Mouse (Mus musculus) liver, postnatal 0 days (tissue): ENCODE measurements around the gene Lrrc23. TPM values are rescaled to one million over a fixed set of nuclear protein-coding genes. Genes with fewer than 3 reads are reported as not detected.

ENCODE experiments used
- ATAC-seq: fragments of 200-750 bp; cut with Nextera tagmentation; 2 replicates; pipeline ENCODE4 v1.8.0; 2017; ENCODE audit warnings: mild to moderate bottlenecking, moderate library complexity
- DNase-seq: peaks from one replicate; pipeline ENCODE4 v3.0.0-alpha.2; 2016
- H3K27ac ChIP-seq: fragments of 300-500 bp; sonication (generic); 2 replicates; pipeline ENCODE4 v1.5.1; 2014; ENCODE audit warnings: antibody characterized with exemption, moderate library complexity, mild to moderate bottlenecking, low read depth
- H3K27me3 ChIP-seq: fragments of 300-500 bp; sonication (generic); 2 replicates; pipeline ENCODE4 v1.6.1; 2014; ENCODE audit warnings: low read length, control low read depth, mixed read lengths; ENCODE audit not compliant: insufficient read depth
- H3K36me3 ChIP-seq: fragments of 300-500 bp; sonication (generic); replicated peaks from 2 replicates; pipeline ENCODE4 v1.6.1; 2014; ENCODE audit warnings: mild to moderate bottlenecking, control low read depth, low read length, moderate library complexity, mixed read lengths; ENCODE audit not compliant: insufficient read depth
- H3K4me1 ChIP-seq: fragments of 300-500 bp; sonication (generic); 2 replicates; pipeline ENCODE4 v1.6.1; 2014; ENCODE audit warnings: antibody characterized with exemption, mild to moderate bottlenecking, control low read depth; ENCODE audit not compliant: insufficient read depth
- H3K4me2 ChIP-seq: fragments of 300-500 bp; sonication (generic); 2 replicates; pipeline ENCODE4 v1.6.1; 2014; ENCODE audit warnings: low read depth, mild to moderate bottlenecking, low read length, moderate library complexity, mixed read lengths
- H3K4me3 ChIP-seq: fragments of 300-500 bp; sonication (generic); 2 replicates; pipeline ENCODE4 v1.5.1; 2014; ENCODE audit warnings: low read depth, low read length
- H3K9ac ChIP-seq: fragments of 300-500 bp; sonication (generic); replicated peaks from 2 replicates; pipeline ENCODE4 v1.6.1; 2014; ENCODE audit warnings: mild to moderate bottlenecking, moderate library complexity
- H3K9me3 ChIP-seq: fragments of 300-500 bp; sonication (generic); 2 replicates; pipeline ENCODE4 v1.6.1; 2016; ENCODE audit warnings: mild to moderate bottlenecking, control low read depth, low read length, mixed read lengths
- CTCF ChIP-seq: sonication (generic); IDR thresholded peaks from 2 replicates; pipeline ENCODE4 v1.5.1; 2016; ENCODE audit warnings: antibody characterized with exemption, low read depth
- EP300 ChIP-seq: IDR thresholded peaks from 2 replicates; pipeline ENCODE4 v1.6.1; 2016; ENCODE audit warnings: antibody characterized with exemption, low read depth, mild to moderate bottlenecking
- WGBS: fragments of 180-500 bp; shearing (Covaris S2); extraction: QIAGEN DNeasy Blood & Tissue Kit; methylation state at CpG from one replicate; pipeline ENCODE4 v1.1.7; 2014; ENCODE audit not compliant: insufficient replicate concordance; 5-methylcytosine and 5-hydroxymethylcytosine counted together
- polyA plus RNA-seq: library from polyadenylated mRNA; unstranded; fragments of >200 nt; fragmentation: Nextera tagmentation; extraction: Ambion mirVana; gene quantifications from 2 replicates; pipeline ENCODE4 v1.2.1, GENCODE M21; 2015

Gene Lrrc23
- polyA plus RNA-seq, 1 experiment from 2014 or later = 0.16 TPM

DNA sequence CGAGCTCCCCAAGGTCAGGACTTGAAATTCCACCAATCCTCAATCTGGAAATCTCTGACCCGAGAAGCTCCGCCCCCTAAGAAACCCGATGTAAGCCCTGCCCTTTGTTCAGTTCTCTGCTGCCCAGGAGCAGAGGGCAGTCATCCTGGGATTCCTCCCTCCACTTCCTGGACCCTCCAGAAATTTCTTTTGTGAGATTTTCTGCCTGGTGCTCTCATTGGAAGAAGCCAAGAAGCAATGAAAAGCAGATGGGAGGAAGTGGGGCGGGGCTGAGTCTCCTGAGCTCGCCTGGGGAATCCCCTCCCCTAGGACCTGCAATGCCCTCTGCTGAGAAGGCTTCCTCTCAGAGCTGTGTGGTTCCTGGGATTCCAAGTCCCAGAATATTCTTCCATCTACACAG is 2.9 kb upstream of the Lrrc23 start:
- no peak for ATAC-seq
- no peak overlapping the region for H3K9ac ChIP-seq
- peak overlapping the region; percentile 6 for H3K4me3 ChIP-seq
- 0 out of 2 replicates have a peak, but pooled peaks cover 5% of the 10 kb centered on the region for H3K27me3 ChIP-seq
- H3K9me3 ChIP-seq = no peaks in the 10 kb centered on the region
- no peaks in the 10 kb centered on the region for H3K36me3 ChIP-seq
- peaks cover 18% of the 10 kb centered on the region for H3K4me1 ChIP-seq
- WGBS = 18% methylated on average over 6 of the region's 6 CpGs
- TF ChIP-seq CTCF (no peak), EP300 (no peak)
- H3K4me2 ChIP-seq = peak overlapping the region; percentile 60
- no peak overlapping the region for H3K27ac ChIP-seq
- no peak for DNase-seq

DNA sequence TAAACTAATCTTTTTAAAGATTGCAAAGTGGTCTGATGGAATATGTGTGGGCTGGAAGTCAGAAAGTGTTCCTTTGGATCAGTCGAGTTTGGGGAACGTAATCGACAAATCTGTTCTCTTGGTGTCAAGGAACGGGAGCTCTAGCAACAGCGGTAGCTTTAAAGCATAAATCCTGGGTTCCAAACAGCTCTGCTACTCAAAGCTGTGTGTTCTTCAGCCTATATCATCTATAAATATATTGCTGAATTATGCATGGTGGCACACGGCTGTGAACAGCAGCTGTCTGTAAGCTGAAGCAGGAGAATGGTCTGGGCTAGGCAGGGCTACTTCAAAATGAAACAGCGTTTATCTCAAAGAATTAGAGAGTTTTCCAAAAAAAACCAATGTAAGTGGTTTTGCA is 1.4 kb upstream of the Lrrc23 start:
- no peak for TF ChIP-seq EP300
- TF ChIP-seq CTCF = no peak

DNA sequence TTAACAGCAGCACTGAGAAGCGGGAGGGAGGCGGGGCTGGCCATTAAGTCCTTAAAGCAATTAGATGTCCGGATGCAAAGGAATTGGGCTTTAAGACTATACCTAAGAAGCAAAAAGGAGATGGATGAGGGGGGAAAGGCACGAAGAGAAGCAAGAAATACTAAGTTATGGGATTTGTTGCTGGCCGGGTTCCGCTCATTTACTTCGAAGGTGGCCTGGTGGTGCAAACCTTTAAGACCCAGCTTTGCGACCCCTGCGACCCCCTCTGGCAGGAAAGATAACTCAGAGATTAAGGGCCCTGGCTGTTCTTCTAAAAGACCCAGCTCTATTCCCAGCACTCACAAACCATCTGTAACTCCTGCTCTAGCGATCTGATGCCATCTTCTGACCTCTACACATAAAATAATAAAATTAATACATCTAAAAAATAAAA is 473 bp upstream of the Lrrc23 start:
- DNase-seq (no peak), ATAC-seq (no peak)
- Histone ChIP-seq H3K27me3 (0 out of 2 replicates have a peak, but pooled peaks cover 5% of the 10 kb centered on the region), H3K4me2 (peak overlapping the region; percentile 61), H3K4me3 (peak overlapping the region; percentile 33), H3K9ac (no peak overlapping the region), H3K36me3 (no peaks in the 10 kb centered on the region), H3K4me1 (peaks cover 12% of the 10 kb centered on the region), H3K9me3 (no peaks in the 10 kb centered on the region), H3K27ac (no peak overlapping the region)
- WGBS = 15% methylated on average over 10 of the region's 10 CpGs
- TF ChIP-seq CTCF (no peak), EP300 (no peak)

More for the DNA sequence above, 1.4 kb upstream of the Lrrc23 start:
- Histone ChIP-seq H3K36me3 (no peaks in the 10 kb centered on the region), H3K4me2 (no peak overlapping the region), H3K4me1 (peaks cover 12% of the 10 kb centered on the region), H3K27ac (no peak overlapping the region), H3K4me3 (no peak overlapping the region), H3K9me3 (no peaks in the 10 kb centered on the region), H3K27me3 (0 out of 2 replicates have a peak, but pooled peaks cover 5% of the 10 kb centered on the region), H3K9ac (no peak overlapping the region)
- 75% methylated on average over 7 of the region's 7 CpGs for WGBS
- DNase-seq (no peak), ATAC-seq (no peak)

GRCm38 (mm10) chr6:124770511-124770910 is 9.0 kb downstream of the Lrrc23 start:
- 80% methylated on average over 15 of the region's 15 CpGs for WGBS

GRCm38 (mm10) chr6:124770013-124770412 is 9.5 kb downstream of the Lrrc23 start:
- Histone ChIP-seq H3K9ac (no peak overlapping the region), H3K4me2 (peak overlapping the region; percentile 78; the same call in 1 of the 2 replicates), H3K27me3 (peaks cover 21% of the 10 kb centered on the region), H3K36me3 (no peaks in the 10 kb centered on the region), H3K4me1 (0 out of 2 replicates have a peak, but pooled peaks cover 7% of the 10 kb centered on the region), H3K9me3 (no peaks in the 10 kb centered on the region), H3K4me3 (no peak overlapping the region), H3K27ac (no peak overlapping the region)
- no peak for ATAC-seq
- no peak for TF ChIP-seq CTCF
- TF ChIP-seq EP300 = no peak
- DNase-seq = no peak
- 39% methylated on average over 7 of the region's 7 CpGs for WGBS

More at GRCm38 (mm10) chr6:124770511-124770910, 9.0 kb downstream of the Lrrc23 start:
- TF ChIP-seq CTCF (no peak), EP300 (no peak)
- Histone ChIP-seq H3K9ac (no peak overlapping the region), H3K4me1 (0 out of 2 replicates have a peak, but pooled peaks cover 7% of the 10 kb centered on the region), H3K36me3 (no peaks in the 10 kb centered on the region), H3K27me3 (peaks cover 21% of the 10 kb centered on the region), H3K9me3 (no peaks in the 10 kb centered on the region), H3K27ac (no peak overlapping the region), H3K4me3 (no peak overlapping the region), H3K4me2 (no peak overlapping the region)
- DNase-seq (no peak), ATAC-seq (no peak)

GRCm38 (mm10) chr6:124769101-124769765 is 10.3 kb downstream of the Lrrc23 start, which contains the start of gene Eno2:
Gene Eno2, minus strand, starts transcription at chr6:124769673.
- H3K9ac ChIP-seq = peak within 1 kb of the TSS; percentile 31
- H3K9me3 ChIP-seq = no peaks in the 10 kb centered on the region
- TF ChIP-seq EP300 (no peak), CTCF (no peak)
- peak within 1 kb of the TSS; percentile 78 for H3K4me2 ChIP-seq
- H3K27ac ChIP-seq = no peak within 1 kb of the TSS
- H3K27me3 ChIP-seq = peaks cover 21% of the 10 kb centered on the region
- H3K36me3 ChIP-seq = no peaks in the 10 kb centered on the region
- 2% methylated on average over 47 of the region's 54 CpGs for WGBS
- peak within 1 kb of the TSS; percentile 48 for H3K4me3 ChIP-seq
- ATAC-seq = peak; percentile 45; the same call in 1 of the 2 replicates
- H3K4me1 ChIP-seq = 0 out of 2 replicates have a peak, but pooled peaks cover 7% of the 10 kb centered on the region
- peak; percentile 55 for DNase-seq
